In genomic region chr9:75038357-75038688, GRCm38 (mm10) we compare ENCODE assay signal across 8 mouse cellular contexts. TPM values are rescaled to one million over a fixed set of nuclear protein-coding genes. Genes with fewer than 3 reads are reported as not detected.
A peak's percentile ranks its signal among the peaks of the same experiment; 100 is the strongest.
DNase-seq lines count a peak whose midpoint lies in the region; ATAC-seq and TF ChIP-seq lines count a peak whose summit lies in the region.

No protein-coding gene starts in this region.

- peak overlapping the region; percentile 89 for H3K4me3 ChIP-seq in layer of hippocampus, adult 2 months
- H3K4me3 ChIP-seq in cortical plate, adult 2 months (ENCODE audit: insufficient read depth, low read length) = peak overlapping the region; percentile 97
- H3K4me3 ChIP-seq in hindbrain, postnatal 0 days (ENCODE audit: low read length) = peak overlapping the region; percentile 87

- H3K27me3 ChIP-seq in hindbrain, postnatal 0 days (ENCODE audit: insufficient read depth, low read length) = no peaks in the 10 kb centered on the region

- peak overlapping the region; percentile 71 for H3K4me2 ChIP-seq in hindbrain, postnatal 0 days (ENCODE audit: low read depth, low read length)

- DNase-seq in layer of hippocampus, adult 2 months (ENCODE audit: low spot score in 2 of 2) = no peak
- DNase-seq in layer of hippocampus, postnatal 25 days (ENCODE audit: extremely low spot score in 1 of 2, low spot score in 1 of 2) = no peak
- no peak for DNase-seq in hindbrain, postnatal 0 days (ENCODE audit: low spot score)
- peak; percentile 18 for DNase-seq in naive thymus-derived CD4-positive, alpha-beta T cell, adult 2 months (ENCODE audit: low read depth)
- DNase-seq in embryo, embryonic 11 days = no peak
- no peak for DNase-seq in right cerebral cortex, postnatal 25 days
- DNase-seq in urinary bladder, postnatal 14 days (ENCODE audit: low spot score) = no peak

- no peaks in the 10 kb centered on the region for H3K9me3 ChIP-seq in hindbrain, postnatal 0 days (ENCODE audit: low read length)

- peak overlapping the region; percentile 84 for H3K9ac ChIP-seq in hindbrain, postnatal 0 days (replicated peaks; ENCODE audit: low read length)

- no peak for TF ChIP-seq POLR2A in cortical plate, adult 2 months (IDR thresholded peaks at IDR 0.05; ENCODE audit: extremely low read depth, insufficient read depth, low read length)

- no peak for TF ChIP-seq CTCF in layer of hippocampus, adult 2 months (conservative IDR thresholded peaks at IDR 0.05)
- TF ChIP-seq CTCF in cortical plate, adult 2 months (IDR thresholded peaks at IDR 0.05; ENCODE audit: extremely low read depth, insufficient read depth, low read length) = no peak
- no peak for TF ChIP-seq CTCF in hindbrain, postnatal 0 days (IDR thresholded peaks at IDR 0.05; ENCODE audit: low read depth)

- ATAC-seq in hindbrain, postnatal 0 days = no peak

- peaks cover 3% of the 10 kb centered on the region; the same call in 1 of the 2 replicates for H3K4me1 ChIP-seq in cortical plate, adult 2 months (ENCODE audit: control insufficient read depth, insufficient read depth, low read length)
- 0 out of 2 replicates have a peak, but pooled peaks cover 3% of the 10 kb centered on the region for H3K4me1 ChIP-seq in hindbrain, postnatal 0 days (ENCODE audit: insufficient read depth, low read length)

- WGBS in hindbrain, postnatal 0 days = 1% methylated on average over 10 of the region's 10 CpGs

- no peaks in the 10 kb centered on the region for H3K36me3 ChIP-seq in hindbrain, postnatal 0 days (ENCODE audit: insufficient read depth, low read length)

- peak overlapping the region; percentile 88; the same call in 1 of the 2 replicates for H3K27ac ChIP-seq in layer of hippocampus, adult 2 months
- no peak overlapping the region for H3K27ac ChIP-seq in cortical plate, adult 2 months (ENCODE audit: insufficient read depth, low read length)
- no peak overlapping the region for H3K27ac ChIP-seq in hindbrain, postnatal 0 days

RNA-seq across cellular contexts. Expression of gene Arpp19, which starts 0.9 kb away (rescaled TPM):
- 100 to 1,000 TPM; 163 to 170 TPM for total RNA-seq in layer of hippocampus, adult 2 months (2021)
- 100 to 1,000 TPM; 171 to 176 TPM for total RNA-seq in layer of hippocampus, postnatal 25 days (2021)
- 390 and 417 TPM in 2 replicates for polyA plus RNA-seq in cortical plate, adult 2 months (2012; rRNA removed)
- total RNA-seq in hindbrain, postnatal 0 days (2014; rRNA removed) = 92.5 and 106 TPM in 2 replicates
- polyA plus RNA-seq in hindbrain, postnatal 0 days (2015; fragmentation: Nextera tagmentation; extraction: Ambion mirVana) = 204 and 209 TPM in 2 replicates

RNA-seq across cellular contexts. Expression of gene Myo5a, which starts 32.5 kb away (rescaled TPM):
- 100 to 1,000 TPM; 201 to 210 TPM for total RNA-seq in layer of hippocampus, adult 2 months (2021)
- 100 to 1,000 TPM; 180 to 206 TPM for total RNA-seq in layer of hippocampus, postnatal 25 days (2021)
- polyA plus RNA-seq in cortical plate, adult 2 months (2012; rRNA removed) = 115 and 116 TPM in 2 replicates
- 110 and 122 TPM in 2 replicates for total RNA-seq in hindbrain, postnatal 0 days (2014; rRNA removed)
- 39.2 and 42.1 TPM in 2 replicates for polyA plus RNA-seq in hindbrain, postnatal 0 days (2015; fragmentation: Nextera tagmentation; extraction: Ambion mirVana)
